Mouse (Mus musculus) heart, postnatal 36 days (tissue): Measurements from ENCODE around the gene Cpne6. TPM values are rescaled to one million over a fixed set of nuclear protein-coding genes. Genes with fewer than 3 reads are reported as not detected.

Experiments used
- DNase-seq, 2 experiments: peaks; one replicate each; pipeline ENCODE4 v3.0.0; 2021 to 2022
- intact Hi-C: fragments of 180-260 bp; cut with DNase I; formaldehyde crosslinking; loops from one replicate; pipeline ENCODE4 v1.15.1; 2025
- total RNA-seq, 2 experiments: library from RNA; stranded (reverse); gene quantifications; 2 replicates each; pipeline ENCODE4 v1.2.3; 2021

The Cpne6 gene
- total RNA-seq, 2 experiments from 2014 or later, result not detected

DNA sequence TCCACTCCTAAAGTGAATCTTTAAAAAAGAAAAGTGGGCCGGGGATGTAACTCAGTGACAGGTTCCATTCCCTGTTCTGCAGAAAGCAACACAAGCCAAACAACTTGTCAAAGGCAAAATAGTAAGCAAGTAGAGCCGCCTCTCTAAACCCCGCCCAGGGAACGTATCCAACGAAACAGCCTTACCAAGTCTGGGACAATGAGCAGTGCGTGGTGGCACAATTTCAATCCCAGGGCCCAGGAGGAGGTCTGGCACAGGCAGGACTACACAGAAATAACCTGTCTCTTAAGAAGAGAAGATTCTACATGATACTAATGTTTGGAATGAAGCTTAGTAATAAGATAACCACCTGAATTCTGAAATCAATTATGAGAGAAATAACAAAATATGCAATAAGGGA, 39.9 kb downstream of the Cpne6 start:
- intact Hi-C loops, result no loop called here
- DNase-seq, result no peak

DNA sequence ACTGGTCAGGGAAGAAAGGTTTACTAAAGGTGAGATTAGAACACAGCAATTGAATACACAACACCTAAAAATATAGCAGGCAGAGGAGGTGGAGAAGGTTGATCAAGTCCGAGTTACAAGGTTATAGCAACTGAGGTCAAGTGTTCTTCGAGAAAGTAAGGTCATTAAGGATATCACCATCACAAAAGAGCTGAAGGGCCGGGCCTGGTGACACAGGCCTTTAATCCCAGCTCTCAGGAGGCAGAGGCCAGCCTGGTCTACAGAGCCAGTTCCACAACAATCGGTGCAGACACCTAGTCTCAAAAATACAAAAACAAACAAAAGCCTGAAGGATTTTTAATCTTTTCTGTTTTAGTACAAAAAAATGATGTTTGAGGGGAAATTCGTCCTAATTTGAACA, 41.1 kb downstream of the Cpne6 start:
- no peak for DNase-seq
- intact Hi-C loops, result no loop called here

DNA sequence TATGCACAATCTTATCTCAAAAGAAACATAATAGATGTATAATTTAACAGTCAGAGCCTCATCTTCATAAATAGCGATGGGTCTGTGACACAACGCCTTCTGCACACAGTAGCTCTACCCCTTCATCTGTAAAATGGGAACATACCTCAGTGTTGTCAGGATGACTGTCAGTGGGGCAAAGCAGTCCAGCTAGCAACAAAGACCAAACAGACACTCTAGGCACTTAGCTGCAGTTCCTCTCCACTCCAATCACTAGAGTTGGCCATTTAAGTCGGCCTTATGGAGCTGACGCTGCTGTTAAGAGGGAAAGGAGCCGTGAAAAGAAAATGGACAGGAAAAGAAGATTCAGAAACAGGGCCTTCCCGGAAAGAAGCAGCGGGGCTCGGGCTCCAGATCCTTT, 41.5 kb downstream of the Cpne6 start:
- intact Hi-C loops, result no loop called here

DNA sequence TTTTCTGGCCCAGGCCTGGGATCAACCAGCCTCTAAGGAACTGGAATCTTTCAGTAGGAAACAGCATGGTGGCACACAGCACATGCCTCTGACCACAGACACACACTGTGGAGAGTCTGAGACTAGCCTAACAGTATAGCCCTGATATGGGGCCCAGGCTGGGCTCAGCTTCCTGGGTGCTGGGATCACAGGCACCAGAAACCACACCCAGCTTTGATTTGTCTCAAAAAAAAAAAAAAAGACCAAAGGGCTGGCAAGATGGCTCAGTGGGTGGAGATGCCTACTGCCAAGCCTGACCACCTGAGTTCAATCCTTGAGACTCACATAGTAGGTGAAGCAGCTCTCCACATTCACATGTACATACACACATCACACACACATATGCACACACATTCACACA, 44.4 kb downstream of the Cpne6 start:
- no peak for DNase-seq
- intact Hi-C loops, result loop anchor here (5.0 kb wide), 1 partner anchor 77 kb away; the partner anchor contains the start of gene Dhrs4

More for the DNA sequence above, 41.5 kb downstream of the Cpne6 start:
- no peak for DNase-seq

DNA sequence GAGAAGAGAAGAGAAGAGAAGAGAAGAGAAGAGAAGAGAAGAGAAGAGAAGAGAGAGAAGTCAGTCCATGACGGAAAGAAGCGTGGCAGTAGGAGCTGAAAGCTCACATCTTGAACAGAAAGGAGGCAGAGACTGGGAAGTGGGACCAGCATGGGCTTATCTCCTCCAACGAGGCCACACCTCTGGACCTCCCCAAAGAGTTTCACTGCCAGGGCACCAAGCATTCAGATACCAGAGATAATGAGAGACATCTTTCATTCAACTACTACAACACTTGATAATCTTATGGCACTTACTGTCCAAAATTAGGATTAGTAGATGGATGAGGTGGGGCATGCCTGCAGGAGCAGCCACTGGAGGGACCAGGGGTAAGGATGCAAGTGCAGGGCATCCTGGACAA, 45.5 kb downstream of the Cpne6 start:
- DNase-seq, result no peak
- intact Hi-C loops, result loop anchor here (5.0 kb wide), 1 partner anchor 78 kb away; the partner anchor contains the start of gene Dhrs4

DNA sequence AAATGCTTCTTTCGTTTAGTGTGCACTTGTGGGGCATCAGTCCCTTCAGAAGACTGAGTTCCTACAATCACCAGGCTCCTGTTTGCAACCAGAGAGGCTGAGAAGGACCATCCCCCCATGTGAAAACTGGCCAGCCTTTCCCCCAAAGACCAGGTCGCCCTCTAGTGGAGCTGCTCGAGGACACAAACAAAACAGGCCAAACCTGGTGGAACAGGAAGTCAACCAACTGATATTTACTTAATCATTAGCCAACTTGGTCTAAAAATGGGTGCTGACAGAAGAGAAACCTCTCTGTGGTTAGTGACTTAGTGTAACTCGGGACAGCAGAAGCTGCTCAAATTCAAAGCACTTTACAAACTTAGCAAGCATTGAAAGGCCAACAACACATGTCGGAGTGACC, 46.8 kb downstream of the Cpne6 start:
- intact Hi-C loops, result loop anchor here (1.0 to 5.0 kb wide), 2 partner anchors 59 to 80 kb away; partner anchors contain the start of gene Dhrs4
- peak; percentile 81 to 82 for DNase-seq

DNA sequence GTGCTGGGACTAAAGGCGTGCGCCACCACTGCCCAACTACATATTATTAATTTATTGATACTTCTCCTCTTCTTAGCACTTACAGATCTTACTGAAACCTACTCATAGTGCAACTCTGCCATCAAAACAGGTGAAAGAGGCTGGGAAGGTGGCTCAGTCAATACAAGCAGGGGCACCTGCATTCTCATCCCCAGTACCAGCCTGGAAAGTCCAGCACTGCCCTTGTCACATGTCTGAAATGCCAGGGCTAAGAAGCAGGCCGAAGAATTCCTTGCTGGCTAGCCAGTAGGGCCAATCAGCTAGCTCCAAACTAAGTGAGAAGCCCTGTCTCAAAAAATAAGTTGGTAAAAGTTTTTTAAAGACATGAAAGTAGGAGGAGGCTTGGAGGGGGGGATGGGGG, 47.3 kb downstream of the Cpne6 start:
- DNase-seq, result no peak
- intact Hi-C loops, result loop anchor here (1.0 to 5.0 kb wide), 2 partner anchors 59 to 80 kb away; partner anchors contain the start of gene Dhrs4

DNA sequence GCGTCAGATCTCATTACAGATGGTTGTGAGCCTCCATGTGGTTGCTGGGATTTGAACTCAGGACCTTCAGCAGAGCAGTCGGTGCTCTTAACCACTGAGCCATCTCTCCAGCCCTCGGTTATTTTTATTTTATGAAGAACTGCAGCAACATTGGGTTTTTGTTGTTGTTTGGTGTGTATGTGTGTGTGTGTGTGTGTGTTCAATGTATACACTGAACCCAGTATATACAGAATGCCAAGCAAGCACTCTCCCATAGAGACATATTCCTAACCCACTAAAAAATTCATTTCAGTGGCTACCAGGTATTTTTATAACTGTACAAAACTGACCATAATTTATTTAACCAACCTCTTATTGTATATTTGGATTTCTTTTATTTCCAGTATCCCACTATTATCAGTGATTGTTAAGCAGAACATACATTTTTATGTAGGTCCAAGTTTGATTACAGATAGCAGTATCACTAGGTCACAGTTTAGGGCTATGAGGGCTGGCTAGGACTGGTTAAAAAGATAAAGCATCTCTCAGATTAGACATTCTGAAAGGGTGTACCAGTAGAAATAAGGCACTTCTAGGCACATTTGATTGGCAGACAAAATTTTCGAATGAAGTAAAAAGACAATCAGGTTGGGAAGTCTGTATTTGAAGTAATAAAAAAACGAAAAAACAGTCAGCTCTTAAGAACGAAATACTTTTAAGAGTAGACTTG, 48.6 kb downstream of the Cpne6 start:
- DNase-seq, result no peak
- intact Hi-C loops, result loop anchor here (1.0 to 5.0 kb wide), 2 partner anchors 18 to 82 kb away; partner anchors contain the start of gene Dhrs4

DNA sequence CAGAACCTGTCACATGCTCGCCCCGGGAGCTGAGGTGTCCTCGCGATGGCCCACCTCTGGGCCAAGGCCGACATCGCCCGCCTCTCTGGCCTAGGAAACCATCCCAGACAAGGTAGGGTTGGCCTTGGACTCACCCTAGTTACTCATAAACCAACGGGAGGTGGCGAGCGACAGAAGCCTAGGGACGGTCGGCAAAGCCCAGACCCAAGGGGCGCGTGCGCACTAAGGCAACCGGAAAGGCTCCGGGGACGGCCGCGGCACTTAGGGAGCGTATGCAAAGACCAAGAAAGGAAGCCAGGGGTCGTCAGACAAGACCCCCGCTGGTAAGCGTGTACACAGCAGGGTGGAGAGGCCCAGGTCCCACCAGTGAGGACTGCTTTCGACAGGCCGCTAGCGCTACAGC, 49.6 kb downstream of the Cpne6 start, which contains the start of gene Dcaf11:
Dcaf11 (plus strand) TSS at position 208 of the 403 bp plus-strand sequence.
- intact Hi-C loops, result loop anchor here (1.0 to 5.0 kb wide), 2 partner anchors 18 to 82 kb away; partner anchors contain the start of gene Dhrs4
- peak; percentile 87 to 90 for DNase-seq

DNA sequence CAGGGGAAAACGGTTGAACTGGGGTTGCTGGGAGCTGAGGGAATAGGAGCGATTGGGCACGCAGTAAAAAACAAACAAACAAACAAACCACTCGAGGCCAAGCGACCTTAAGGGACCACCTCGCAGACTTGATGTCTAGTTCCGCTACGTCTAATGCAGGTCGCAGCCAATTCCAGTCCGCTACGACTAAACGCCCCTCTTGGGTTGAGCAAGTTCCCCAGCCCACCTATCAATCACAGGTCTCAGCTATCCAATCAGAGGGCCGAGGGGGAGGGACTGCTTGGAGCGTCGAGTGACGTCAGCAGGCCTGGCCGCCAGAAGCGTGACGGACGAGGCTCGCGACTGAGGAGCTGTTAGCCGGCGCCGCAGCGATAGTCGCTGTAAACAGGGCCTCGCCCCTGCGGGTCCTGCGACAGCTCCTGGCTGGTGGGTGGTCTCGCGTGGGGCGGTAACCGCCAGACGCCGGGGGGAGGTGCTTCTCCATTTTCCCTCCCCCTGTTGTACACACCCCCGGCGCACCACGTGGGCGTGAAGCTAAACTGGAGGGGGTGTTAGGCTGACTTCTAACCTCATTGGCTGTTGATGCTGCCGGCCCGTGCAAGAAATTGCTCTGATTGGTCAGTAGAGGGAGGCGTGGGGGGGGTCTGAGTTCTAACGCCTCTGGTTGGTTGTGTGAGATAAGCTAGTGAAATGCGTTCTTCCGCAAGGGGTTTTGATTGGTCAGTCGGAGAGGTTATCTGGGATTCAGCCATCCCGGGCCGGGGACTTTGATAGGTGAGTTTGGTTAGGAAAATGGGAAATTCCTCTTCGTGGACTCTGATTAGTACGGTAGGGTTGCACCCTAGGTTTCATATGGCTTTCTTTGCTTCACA, 50.2 kb downstream of the Cpne6 start, which contains the start of gene A730061H03Rik:
A730061H03Rik (minus strand) TSS at position 205 of the 872 bp plus-strand sequence.
- intact Hi-C loops, result no loop called here
- DNase-seq, result peak; percentile 96 to 98

DNA sequence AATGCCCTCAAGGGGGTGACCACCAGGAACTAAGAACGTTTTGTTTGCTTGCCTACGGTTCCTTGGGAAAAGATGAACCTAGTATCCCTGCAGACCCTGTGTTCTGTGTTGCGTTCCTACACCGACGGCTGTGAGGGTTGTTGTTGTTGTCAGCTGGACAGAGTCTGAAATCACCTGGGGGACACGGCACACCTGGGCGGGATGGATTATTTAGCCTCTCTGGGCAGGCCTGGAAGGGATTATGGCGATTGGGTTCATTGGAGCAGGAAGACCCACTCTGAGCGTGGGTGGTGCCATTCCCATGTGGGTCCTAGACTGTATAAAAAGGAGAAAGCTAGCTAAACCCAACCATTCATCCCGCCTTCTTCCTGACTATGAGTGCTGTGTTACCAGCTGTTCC, 51.6 kb downstream of the Cpne6 start:
- intact Hi-C loops, result no loop called here
- DNase-seq, result no peak

DNA sequence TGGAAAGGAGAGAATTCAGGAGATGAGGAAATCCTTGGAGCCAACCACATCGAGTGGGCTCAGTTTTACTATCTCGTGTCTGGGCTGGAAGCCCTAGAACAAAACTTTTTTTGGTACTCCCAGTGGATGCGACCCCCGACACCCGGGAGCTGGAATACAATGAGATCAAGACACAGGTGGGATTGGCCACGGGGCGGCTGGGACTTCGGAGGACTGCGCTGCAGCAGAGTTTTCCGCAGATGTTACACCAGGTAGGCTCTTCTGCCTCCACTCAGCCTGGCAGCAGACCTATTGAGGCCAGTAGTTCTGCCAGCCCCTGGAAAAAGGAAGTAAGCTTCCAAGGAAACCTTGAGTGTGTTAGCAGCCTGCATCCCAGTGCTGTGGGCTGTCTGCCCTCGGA, 53.0 kb downstream of the Cpne6 start:
- DNase-seq, result no peak
- intact Hi-C loops, result no loop called here

DNA sequence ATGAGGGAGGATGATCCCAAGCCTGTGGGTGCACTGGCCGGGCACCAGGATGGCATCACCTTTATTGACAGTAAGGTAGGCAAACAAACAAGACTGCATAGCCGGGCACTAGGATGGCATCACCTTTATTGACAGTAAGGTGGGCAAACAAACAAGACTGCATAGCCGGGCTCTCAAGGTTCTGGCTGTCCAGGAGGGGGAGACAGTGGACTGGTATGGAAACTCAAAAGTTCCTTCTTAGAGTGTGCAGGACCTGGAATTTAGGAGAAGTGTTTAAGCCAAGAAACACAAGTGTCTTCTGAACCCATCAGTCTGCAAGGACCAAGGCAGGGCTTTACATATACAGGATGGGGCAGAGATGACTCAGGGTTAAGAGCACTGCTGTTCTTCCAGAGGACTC, 55.5 kb downstream of the Cpne6 start:
- intact Hi-C loops, result no loop called here

More for the DNA sequence above, 55.5 kb downstream of the Cpne6 start:
- no peak for DNase-seq

Other genes with a start within 250 kb of the Cpne6 start
- 100 to 1,000 TPM; 118 to 130 TPM for gene Dhrs4, start 31.7 kb upstream of the Cpne6 start, total RNA-seq
- gene Carmil3, start 19.8 kb upstream of the Cpne6 start, total RNA-seq, result 1 to 10 TPM; 3.1 to 3.2 TPM
- gene Nrl, start 14.5 kb downstream of the Cpne6 start, total RNA-seq, result not detected
- gene Pck2, start 29.8 kb downstream of the Cpne6 start, total RNA-seq, result 10 to 100 TPM; 12.9 to 13.2 TPM
- 100 to 1,000 TPM; 138 to 148 TPM for gene Dcaf11, start 49.6 kb downstream of the Cpne6 start, total RNA-seq
- not detected for gene A730061H03Rik, start 50.0 kb downstream of the Cpne6 start, total RNA-seq
- gene Fitm1, start 65.2 kb downstream of the Cpne6 start, total RNA-seq, result 100 to 1,000 TPM; 188 to 200 TPM
- 100 to 1,000 TPM; 250 to 298 TPM for gene Psme1, start 67.7 kb downstream of the Cpne6 start, total RNA-seq
- 10 to 100 TPM; 59.7 to 63.2 TPM for gene Emc9, start 74.9 kb downstream of the Cpne6 start, total RNA-seq
- gene Psme2, start 80.7 kb downstream of the Cpne6 start, total RNA-seq, result 100 to 1,000 TPM; 103 to 107 TPM
- 10 to 100 TPM; 29.1 to 35.0 TPM for gene Rnf31, start 81.3 kb downstream of the Cpne6 start, total RNA-seq
- gene Irf9, start 93.1 kb downstream of the Cpne6 start, total RNA-seq, result 10 to 100 TPM; 10.6 to 17.7 TPM
- under 1 TPM; 0.11 to 0.19 TPM for gene Rec8, start 107.6 kb downstream of the Cpne6 start, total RNA-seq
- gene Ipo4, start 125.5 kb downstream of the Cpne6 start, total RNA-seq, result 10 to 100 TPM; 54.1 to 62.7 TPM
- gene Gm49378, start 127.5 kb downstream of the Cpne6 start, total RNA-seq, result 1 to 10 TPM; 3.0 to 3.7 TPM
- gene Tm9sf1, start 133.4 kb downstream of the Cpne6 start, total RNA-seq, result 10 to 100 TPM; 38.3 to 42.1 TPM
- under 1 TPM; 0.51 to 0.61 TPM for gene Tssk4, start 139.7 kb downstream of the Cpne6 start, total RNA-seq
- 10 to 100 TPM; 42.6 to 57.7 TPM for gene Mdp1, start 150.1 kb downstream of the Cpne6 start, total RNA-seq
- 10 to 100 TPM; 10.8 to 11.0 TPM for gene Gmpr2, start 161.5 kb downstream of the Cpne6 start, total RNA-seq
- gene Nedd8, start 161.7 kb downstream of the Cpne6 start, total RNA-seq, result 100 to 1,000 TPM; 242 to 257 TPM
- 10 to 100 TPM in 1 of 2 experiments, 1 to 10 TPM in 1; 10.0 to 12.9 TPM for gene Tinf2, start 171.4 kb downstream of the Cpne6 start, total RNA-seq
- gene Tgm1, start 203.5 kb downstream of the Cpne6 start, total RNA-seq, result under 1 TPM; 0.31 to 0.33 TPM
- gene Rabggta, start 211.8 kb downstream of the Cpne6 start, total RNA-seq, result 10 to 100 TPM; 12.7 to 13.3 TPM
- 10 to 100 TPM; 41.3 to 44.2 TPM for gene Dhrs1, start 235.2 kb downstream of the Cpne6 start, total RNA-seq
- gene Nop9, start 235.2 kb downstream of the Cpne6 start, total RNA-seq, result 10 to 100 TPM in 1 of 2 experiments, 1 to 10 TPM in 1; 8.4 to 12.8 TPM
- gene Cideb, start 248.0 kb downstream of the Cpne6 start, total RNA-seq, result 1 to 10 TPM in 1 of 2 experiments, under 1 TPM in 1; 0.64 to 1.6 TPM